Mouse (Mus musculus) 416B (cell line): ENCODE measurements around the gene Stard8.
"Not testable (repeated sequence)": the region's sequence is repeated elsewhere in the genome, so short reads cannot be mapped to it uniquely, and the experiment has no call there.

ENCODE experiments used
- DNase-seq: peaks from one replicate; pipeline ENCODE4 v3.0.0; 2011; ENCODE audit warnings: low read depth

The Stard8 gene

DNA sequence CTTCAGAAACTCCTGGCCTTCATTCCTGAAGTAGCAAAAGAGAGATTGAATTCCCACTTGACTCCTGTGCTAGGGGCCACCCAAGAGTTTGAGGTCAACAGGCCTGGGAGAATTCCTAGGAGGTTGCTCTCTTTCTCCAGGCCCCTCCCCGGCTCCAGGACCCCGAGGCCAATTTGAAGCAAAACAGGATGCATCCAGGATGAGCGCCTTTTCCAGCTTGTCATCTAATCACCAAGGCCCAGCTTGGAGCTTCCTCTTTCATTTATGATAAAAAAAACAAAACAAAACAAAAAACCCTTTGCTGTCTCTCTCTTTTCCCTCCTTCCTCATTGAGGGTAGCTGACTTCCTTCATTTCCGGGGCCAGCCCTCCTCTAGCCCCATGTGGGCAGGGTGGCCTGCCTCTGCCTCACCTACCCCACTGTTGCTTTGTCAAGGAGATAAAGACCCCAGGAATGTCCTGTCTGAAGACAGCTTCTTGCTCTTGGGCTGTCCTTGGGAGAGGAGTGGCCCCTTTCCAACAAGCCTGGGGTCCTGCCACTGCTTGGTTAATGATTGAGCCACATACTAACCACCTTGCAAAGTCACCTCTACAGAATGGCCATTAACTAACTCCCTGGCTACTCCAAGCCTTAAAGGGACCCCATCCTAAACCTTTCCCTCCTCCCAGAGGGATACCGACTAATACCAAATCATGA, 43.5 kb downstream of the Stard8 start:
- DNase-seq = no peak

DNA sequence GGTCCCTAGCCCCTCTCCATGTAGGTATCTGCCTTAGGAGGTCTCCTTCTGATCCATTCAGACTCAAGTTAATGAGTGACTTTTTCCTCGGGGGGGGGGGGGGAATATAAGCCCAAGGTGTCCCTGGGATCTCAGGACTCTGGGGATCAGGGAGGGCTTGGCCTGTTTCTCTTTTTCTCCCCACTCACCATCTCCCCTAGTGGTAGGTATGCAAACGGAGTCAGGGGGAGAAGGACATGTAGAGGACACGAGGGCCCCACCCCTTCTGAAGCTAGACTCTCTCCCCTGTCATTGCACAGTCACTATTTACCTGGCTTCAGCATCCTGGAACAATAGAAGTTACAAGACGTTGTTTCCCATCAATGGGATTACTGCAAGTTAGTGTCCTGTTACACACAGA, 45.1 kb downstream of the Stard8 start:
- no peak for DNase-seq

DNA sequence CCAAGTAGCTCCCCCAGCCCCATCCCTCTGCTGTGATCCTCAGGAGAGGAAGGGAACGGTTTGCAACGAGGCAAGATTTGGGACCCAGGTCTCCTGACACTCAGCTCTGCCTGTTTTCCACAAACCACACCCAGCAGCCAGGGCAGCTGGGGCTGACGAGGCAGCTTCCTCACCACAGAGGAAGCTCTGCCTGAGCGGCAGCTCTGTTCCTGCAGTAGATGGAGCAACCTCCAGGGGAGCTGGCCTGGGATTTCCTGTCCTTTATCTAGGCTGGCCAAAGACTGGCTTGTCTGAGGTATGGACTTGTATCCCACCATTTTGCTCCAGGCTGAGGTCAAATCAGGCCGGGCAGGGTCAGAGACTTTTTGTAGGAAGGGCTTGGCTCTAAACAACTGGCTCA, 46.2 kb downstream of the Stard8 start:
- peak; percentile 77 for DNase-seq

DNA sequence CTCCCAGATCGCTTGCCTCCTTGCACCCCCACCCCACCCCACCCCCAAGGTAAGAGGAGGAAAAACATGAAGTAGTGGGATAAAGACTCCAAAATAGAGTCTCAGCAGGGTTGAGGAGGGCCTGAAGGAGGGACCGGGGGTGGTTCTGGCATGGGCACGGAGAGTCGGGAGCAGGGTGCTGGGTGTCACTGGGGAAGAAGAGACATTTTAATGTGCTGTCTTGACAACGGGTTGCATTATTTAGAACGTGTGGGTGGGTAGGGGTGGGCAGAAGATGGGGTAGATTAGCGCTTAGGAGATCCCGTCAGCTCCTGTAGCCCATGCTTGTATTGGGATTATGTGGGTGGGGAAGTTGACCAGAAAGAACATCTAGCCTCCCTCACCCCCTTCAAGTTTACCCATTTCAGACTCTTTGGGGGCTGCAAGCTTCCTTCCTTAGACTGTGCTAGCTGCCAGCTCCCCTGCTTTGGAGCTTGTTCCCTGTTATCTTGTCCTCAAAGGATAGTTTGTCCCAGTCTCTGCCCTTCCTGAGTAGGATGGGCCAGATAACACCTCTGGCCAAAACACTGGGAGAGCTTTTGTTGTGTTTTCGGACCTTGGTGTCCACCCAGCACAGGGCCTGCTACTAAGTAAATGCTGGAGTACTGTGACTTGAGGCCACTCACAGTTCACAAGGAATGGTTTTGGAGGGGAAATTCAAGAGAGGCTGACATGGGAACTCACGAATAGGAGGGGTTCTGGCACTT, 47.9 kb downstream of the Stard8 start:
- no peak for DNase-seq

DNA sequence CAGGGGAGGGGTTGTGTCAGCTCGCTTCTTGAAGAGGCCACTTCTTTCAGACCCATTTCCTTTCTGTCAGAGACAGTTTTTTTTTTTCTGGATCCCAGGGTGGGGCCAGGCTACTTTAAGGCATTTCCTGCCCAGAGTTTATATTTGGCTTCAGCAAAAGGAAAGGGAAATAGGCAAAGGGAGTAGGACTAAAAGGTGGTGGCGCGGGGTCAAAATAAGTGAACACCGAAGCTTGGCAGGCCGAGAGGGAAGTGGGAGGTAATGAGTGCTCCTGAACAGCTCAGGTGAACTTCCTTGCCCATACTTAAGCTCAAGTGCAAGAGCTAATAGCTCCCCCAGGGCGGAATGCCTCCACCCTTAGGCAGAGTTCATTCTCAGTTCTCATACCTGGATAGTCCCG, 49.2 kb downstream of the Stard8 start:
- DNase-seq = no peak

DNA sequence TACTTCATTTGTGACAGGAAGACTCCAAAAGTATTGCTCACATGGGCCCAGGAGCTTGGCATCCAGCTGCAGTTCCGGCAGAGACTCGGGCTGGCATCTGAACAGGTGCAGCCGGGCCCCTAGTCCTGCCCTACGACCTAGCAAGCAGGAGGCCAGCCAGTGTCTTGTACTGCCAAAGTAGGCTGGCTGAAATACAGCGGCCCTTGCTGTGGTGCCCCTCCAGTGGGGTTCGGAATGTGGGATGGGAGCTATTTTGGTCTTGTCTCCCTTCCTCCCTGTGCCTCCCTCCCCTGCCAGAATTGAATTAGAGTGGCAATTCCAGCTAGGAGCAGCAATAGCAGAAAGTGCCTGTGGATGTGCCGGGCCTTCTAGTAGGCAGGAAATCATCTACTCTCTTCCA, 51.5 kb downstream of the Stard8 start:
- DNase-seq = no peak

DNA sequence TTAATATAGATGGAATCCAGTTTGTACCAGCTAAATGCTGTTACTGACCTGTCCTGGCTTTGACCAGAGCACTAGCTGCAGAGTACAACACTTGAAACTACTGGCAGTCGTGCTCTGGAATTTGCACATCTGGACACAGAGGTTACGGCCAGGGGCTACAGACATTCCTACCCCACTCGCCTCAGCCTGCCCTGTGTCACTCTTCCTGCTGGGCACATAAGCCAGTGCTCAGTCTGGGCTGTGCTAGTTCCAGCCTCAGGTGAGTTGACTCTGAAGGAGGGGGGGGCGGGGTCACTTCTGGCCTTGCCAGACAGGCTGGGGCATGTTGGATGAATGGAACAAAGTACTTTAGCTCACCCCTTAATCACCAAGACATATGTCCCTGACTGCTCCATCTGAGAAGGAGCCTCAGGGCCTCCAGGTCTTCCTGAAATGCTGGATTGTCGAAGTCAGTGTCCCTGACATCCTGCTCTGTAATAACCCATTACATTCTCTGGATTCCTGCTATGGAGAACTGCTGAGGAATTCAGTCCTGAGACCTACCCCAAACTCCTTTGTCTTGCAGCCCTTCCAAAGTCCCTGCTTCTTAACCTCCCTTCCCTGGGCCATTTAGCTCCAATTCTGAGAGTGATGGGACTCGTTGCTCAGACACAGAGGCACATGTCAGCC, 54.9 kb downstream of the Stard8 start:
- DNase-seq = no peak

DNA sequence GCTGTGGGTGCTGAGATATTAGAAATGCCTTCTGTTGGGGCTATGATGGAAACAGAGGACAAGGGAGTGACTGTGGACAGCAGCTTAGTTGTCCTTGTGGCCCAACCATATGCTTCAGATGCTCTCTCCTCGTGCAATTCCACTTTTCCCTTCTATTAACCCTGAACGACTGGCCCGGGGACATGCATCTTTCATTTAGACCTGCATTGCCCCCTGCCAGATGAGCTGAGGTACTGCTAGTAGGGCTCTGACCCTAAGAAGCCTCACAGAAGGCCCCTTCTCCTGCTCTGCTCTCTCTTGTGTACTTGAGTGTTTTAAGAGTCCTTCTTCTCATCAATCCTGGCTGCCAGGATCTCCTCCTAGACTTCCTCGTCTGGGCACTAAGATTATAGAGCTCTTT, 56.1 kb downstream of the Stard8 start:
- DNase-seq = peak; percentile 36

DNA sequence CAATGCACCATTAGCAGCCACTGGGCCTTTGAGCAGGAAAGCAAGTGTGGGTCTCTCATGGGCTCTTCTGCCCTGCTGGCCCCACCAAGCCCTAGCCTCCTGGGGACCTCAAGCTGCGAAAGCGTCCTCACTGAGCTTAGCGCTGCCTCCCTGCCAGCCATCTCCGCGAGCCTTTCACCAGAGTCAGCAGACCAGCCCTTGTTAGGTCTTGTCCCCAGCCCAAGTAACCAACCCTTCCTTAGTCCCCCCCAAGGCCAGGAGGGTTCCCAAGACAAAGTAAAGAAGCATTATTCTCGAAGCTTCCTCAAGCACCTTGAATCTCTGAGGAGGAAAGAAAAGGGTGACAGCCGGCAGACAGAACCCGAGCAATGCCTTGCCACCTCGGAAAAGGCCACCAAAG, 62.5 kb downstream of the Stard8 start:
- DNase-seq = no peak

DNA sequence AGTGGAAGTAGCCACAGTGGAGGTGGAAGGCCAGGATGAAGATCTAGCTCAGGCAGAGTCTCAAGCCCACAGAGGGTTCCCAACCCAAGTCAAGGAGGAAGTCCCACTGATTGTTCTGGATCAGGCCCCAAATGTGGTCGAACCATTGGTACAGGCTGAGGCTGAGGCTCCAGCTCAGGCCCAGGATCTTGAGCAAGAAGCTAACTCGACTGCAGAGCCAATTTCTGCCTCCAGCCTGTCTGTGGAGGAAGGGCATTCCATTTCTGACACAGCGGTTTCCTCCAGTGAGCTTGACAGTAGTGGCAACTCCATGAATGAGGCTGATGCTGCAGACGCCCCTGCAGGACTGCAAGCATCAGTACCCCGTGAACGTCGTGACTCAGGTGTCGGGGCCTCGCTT, 63.5 kb downstream of the Stard8 start:
- DNase-seq = no peak

DNA sequence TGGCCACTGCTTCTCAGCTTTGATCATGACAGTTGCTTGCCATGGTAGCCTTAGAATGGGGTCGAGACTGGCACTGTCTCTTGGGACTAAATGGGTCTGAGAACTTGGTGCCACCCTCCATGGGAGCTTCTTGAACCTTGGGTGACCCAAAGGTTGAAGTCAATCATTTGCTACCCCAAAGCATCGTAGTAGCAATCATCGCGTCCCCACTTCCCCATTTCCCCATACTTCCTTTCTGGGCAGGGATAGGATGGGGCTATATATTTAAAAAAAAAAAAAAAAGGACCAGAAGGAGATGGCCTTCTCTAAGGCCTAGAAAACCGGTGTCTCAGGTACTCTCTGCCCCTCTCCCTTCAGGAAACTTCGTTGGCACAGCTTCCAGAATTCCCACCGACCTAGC, 64.2 kb downstream of the Stard8 start:
- DNase-seq = no peak

DNA sequence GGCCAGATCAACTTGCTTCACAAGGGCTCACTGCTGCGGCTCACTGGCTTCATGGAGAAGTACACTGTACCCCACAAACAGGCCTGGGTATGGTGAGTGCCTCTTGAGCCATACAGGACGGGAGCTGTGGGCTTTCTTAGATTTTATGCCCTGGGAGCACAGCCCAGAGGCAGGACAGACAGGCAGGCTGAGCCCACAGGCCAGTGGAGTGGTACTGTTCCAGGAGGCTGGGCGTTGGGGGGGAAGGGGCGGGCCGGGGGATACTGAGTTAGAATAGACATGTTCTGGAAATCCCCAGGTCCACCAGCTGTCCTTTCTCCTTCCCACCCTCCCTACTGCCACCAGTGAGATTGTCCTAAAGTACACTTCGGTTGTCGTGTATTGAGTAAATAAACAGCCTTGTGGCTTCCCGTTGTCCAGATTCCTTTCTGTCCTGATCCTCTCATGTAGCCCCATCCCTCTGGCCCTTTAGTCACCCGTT, 64.7 kb downstream of the Stard8 start:
- no peak for DNase-seq

DNA sequence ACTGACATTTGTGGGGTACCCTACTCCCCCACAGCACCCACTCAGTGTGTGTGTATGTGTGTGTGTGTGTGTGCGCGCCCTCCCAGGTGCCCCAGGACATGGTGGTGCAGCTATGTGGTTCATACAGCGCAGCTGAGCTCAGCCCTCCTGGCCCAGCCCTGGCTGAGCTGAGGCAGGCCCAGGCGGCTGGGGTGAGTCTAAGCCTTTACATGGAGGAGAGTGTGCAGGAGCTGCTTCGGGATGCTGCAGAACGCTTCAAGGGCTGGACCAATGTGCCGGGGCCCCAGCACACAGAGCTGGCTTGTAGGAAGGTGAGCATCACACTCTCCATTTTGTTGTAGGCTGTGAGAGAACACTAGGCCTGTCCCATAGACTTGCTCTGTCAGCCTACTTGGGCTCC, 68.1 kb downstream of the Stard8 start:
- DNase-seq = no peak

DNA sequence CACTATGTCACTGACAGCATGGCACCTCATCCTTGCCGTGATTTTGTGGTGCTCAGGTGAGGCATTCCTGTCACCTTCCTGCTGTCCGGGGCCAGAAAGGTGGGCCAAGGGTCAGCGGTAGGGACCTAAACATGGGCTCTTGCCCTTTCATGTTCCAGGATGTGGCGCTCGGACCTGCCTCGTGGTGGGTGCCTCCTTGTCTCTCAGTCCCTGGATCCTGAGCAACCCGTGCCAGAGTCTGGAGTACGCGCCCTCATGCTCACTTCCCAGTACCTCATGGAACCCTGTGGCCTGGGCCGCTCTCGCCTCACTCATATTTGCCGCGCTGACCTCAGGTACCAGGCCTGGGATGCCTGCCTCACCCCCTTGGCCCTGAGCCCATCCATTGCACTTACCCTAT, 69.5 kb downstream of the Stard8 start:
- no peak for DNase-seq

DNA sequence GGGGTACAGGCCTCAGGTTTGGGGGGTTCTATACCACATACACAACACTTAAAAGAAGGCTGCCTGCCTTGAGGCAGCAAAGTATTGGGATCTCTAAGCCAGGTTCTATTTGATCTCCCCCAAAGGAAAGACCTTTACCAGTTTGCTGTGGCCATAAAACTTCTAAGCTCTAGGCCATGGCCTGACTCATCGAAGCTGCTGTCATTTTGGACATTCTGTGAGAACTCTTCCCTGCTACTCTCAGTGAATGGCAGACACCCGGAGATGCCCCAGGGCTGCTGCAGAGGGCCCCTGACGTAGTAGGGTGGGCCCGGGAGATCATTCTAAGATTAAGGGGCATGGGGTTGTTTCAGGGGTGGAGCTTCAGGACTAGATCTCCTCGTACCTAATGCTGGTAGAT, 72.1 kb downstream of the Stard8 start:
- no peak for DNase-seq

DNA sequence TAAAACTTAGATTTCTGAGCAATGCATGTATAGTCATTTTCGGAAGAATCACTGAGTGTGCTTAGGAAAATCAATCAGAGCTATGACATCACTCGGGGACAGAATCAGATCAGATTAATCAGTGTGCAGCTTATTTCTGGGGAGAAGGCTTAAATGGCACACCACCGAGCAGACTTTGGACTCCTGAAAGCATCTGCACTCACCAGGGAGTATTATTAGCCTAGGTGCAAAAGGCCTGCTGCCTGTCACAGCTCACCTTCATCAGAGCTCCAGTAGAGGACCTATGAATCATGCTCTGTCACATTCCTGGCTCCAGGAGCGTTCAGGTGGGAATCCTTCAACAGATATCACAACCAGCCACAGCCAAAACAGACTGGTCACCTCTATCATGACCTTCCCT, 73.4 kb downstream of the Stard8 start:
- DNase-seq = no peak

DNA sequence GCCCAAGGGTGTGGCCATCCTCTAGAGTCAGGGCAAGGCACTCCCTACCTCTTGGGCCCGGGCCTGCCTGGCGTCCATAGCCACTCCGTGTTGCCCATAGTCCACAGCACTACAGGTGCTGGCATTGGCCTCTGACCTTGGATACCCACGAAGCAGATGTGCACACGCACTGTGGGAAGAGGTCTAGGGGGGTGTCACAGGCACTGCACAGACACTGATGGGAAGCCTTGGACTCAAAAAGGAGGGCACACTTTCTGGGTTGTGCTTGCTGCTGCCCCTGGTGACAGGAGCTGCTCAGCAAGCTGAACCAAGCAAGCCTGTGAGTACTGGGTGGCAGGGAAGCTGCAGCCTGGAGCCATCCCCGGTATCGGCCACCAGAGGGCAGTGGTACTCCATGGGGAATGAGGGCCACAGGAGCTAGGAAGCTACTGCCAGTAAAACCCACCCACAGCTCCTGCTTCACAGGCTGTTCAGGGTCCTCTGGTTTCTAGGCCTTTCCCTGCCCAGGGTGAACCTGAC, 75.4 kb downstream of the Stard8 start:
- DNase-seq = not testable (repeated sequence)

DNA sequence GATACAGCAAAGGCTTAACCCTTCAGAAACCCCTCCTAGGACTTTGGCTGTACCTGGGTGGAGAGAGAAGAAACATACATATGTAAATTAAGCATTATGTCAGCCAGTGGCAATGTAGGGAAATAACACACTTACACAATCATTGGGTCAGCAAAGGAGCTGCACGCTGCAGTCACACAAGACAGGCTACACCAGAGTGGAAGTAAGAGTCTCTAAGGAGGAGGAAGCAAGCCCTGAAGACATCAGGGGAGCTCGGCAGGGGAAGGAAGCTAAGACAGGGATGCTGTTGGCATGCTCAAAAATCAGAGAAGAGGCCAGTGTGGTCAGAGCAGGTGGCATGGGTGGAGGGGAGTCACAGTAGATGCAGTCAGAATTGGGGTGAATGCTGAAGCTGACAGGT, 89.7 kb downstream of the Stard8 start:
- no peak for DNase-seq

DNA sequence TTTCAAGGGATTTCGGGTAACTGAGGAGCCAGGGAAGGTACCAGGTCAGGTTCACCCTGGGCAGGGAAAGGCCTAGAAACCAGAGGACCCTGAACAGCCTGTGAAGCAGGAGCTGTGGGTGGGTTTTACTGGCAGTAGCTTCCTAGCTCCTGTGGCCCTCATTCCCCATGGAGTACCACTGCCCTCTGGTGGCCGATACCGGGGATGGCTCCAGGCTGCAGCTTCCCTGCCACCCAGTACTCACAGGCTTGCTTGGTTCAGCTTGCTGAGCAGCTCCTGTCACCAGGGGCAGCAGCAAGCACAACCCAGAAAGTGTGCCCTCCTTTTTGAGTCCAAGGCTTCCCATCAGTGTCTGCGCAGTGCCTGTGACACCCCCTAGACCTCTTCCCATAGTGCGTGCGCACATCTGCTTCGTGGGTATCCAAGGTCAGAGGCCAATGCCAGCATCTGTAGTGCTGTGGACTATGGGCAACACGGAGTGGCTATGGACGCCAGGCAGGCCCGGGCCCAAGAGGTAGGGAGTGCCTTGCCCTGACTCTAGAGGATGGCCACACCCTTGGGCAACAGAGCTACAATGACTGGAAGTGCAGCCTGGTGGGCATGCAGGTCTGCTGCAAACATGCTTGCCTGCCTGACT, 108.2 kb downstream of the Stard8 start:
- DNase-seq = not testable (repeated sequence)

DNA sequence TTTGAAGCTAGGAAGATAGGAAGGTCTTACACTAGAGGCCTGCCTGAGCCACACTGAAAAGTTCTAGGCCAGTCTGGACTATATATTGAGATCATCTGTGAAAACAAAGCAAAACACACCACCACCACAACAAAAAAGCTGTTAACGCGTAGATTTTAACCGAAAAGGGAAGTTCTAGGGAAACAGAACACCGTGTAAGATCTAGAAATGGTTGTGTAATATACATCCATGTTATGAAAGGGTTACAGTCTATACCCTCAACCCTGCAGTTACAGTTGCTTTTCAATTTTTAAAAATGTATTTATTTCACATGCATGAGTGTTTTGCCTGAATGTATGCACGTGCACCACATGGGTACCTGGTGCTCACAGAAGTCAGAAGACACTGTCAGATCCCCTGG, 116.5 kb downstream of the Stard8 start:
- DNase-seq = no peak
